In genomic region chr2:73298154-73298553, GRCm38 (mm10) we compare ENCODE assay signal across 28 mouse cellular contexts. TPM values are rescaled to one million over a fixed set of nuclear protein-coding genes. Genes with fewer than 3 reads are reported as not detected.
A peak's percentile ranks its signal among the peaks of the same experiment; 100 is the strongest.
DNase-seq lines count a peak whose midpoint lies in the region; ATAC-seq and TF ChIP-seq lines count a peak whose summit lies in the region.
"Had no signal": no experiment of that assay in that cellular context is flagged by ENCODE, and none has a peak within 500 bp of the region (broad histone marks: within the 10 kb centered on the region; RNA-seq: fewer than 3 reads in every experiment).

No protein-coding gene starts in this region.

- TF ChIP-seq EP300 in liver, postnatal 0 days (IDR thresholded peaks at IDR 0.05; ENCODE audit: low read depth), result no peak
- TF ChIP-seq EP300 in liver, embryonic 14.5 days (IDR thresholded peaks at IDR 0.05; ENCODE audit: low read depth), result no peak

- peaks cover 58% of the 10 kb centered on the region for H3K36me3 ChIP-seq in liver, postnatal 0 days (replicated peaks; ENCODE audit: insufficient read depth, low read length)
- H3K36me3 ChIP-seq in liver, embryonic 11.5 days (ENCODE audit: control insufficient read depth, insufficient read depth, low read length), result peaks cover under 1% of the 10 kb centered on the region; the same call in 1 of the 2 replicates
- peaks cover 36% of the 10 kb centered on the region for H3K36me3 ChIP-seq in liver, embryonic 14.5 days (replicated peaks; ENCODE audit: control insufficient read depth, insufficient read depth, low read depth)
- peaks cover 42% of the 10 kb centered on the region for H3K36me3 ChIP-seq in embryonic facial prominence, embryonic 10.5 days (replicated peaks)
- H3K36me3 ChIP-seq in midbrain, embryonic 16.5 days (ENCODE audit: control insufficient read depth, insufficient read depth, low read length), result peaks cover 9% of the 10 kb centered on the region

- no peak overlapping the region for H3K9ac ChIP-seq in liver, postnatal 0 days (replicated peaks)
- H3K9ac ChIP-seq in liver, embryonic 11.5 days (ENCODE audit: low read depth, low read length), result no peak overlapping the region
- H3K9ac ChIP-seq in liver, embryonic 14.5 days (replicated peaks), result no peak overlapping the region
- H3K9ac ChIP-seq in midbrain, embryonic 16.5 days (ENCODE audit: low read depth, low read length), result no peak overlapping the region
- H3K9ac ChIP-seq: forebrain, embryonic 13.5 days; heart, embryonic 15.5 days; hindbrain, embryonic 14.5 days had no signal

- H3K27me3 ChIP-seq in liver, postnatal 0 days (ENCODE audit: insufficient read depth, low read length), result no peaks in the 10 kb centered on the region
- no peaks in the 10 kb centered on the region for H3K27me3 ChIP-seq in liver, embryonic 11.5 days (replicated peaks; ENCODE audit: control insufficient read depth, insufficient read depth, low read length)
- no peaks in the 10 kb centered on the region for H3K27me3 ChIP-seq in liver, embryonic 14.5 days (ENCODE audit: control insufficient read depth, insufficient read depth, low read length)
- no peaks in the 10 kb centered on the region for H3K27me3 ChIP-seq in embryonic facial prominence, embryonic 10.5 days (replicated peaks; ENCODE audit: low read depth, poor library complexity, severe bottlenecking)
- no peaks in the 10 kb centered on the region for H3K27me3 ChIP-seq in midbrain, embryonic 16.5 days (ENCODE audit: control insufficient read depth, insufficient read depth, low read depth, low read length)
- H3K27me3 ChIP-seq: forebrain, embryonic 13.5 days; heart, embryonic 15.5 days had no signal

- no peak for TF ChIP-seq CTCF in liver, postnatal 0 days (IDR thresholded peaks at IDR 0.05; ENCODE audit: low read depth)
- no peak for TF ChIP-seq CTCF in liver, embryonic 14.5 days (IDR thresholded peaks at IDR 0.05; ENCODE audit: low read depth)

- no peak overlapping the region for H3K27ac ChIP-seq in liver, postnatal 0 days (ENCODE audit: low read depth)
- no peak overlapping the region for H3K27ac ChIP-seq in liver, embryonic 11.5 days (ENCODE audit: low read depth, low read length)
- no peak overlapping the region for H3K27ac ChIP-seq in liver, embryonic 14.5 days
- no peak overlapping the region for H3K27ac ChIP-seq in embryonic facial prominence, embryonic 10.5 days (replicated peaks)
- no peak overlapping the region for H3K27ac ChIP-seq in midbrain, embryonic 16.5 days (ENCODE audit: low read length)
- H3K27ac ChIP-seq: forebrain, embryonic 10.5 days; forebrain, embryonic 13.5 days; heart, adult 2 months; heart, embryonic 15.5 days; hindbrain, embryonic 14.5 days; hindbrain, postnatal 0 days had no signal

- peak; percentile 20 for DNase-seq in liver
- DNase-seq in liver, postnatal 0 days, result no peak
- DNase-seq in liver, embryonic 11.5 days (ENCODE audit: low spot score), result no peak
- no peak for DNase-seq in liver, embryonic 14.5 days (ENCODE audit: low read depth in 3 of 3, low spot score in 3 of 3)
- no peak for DNase-seq in embryonic facial prominence, embryonic 10.5 days (ENCODE audit: low spot score)
- DNase-seq in thymus, postnatal 25 days, result no peak
- DNase-seq: adrenal gland, adult 8-10 months; adrenal gland, postnatal 25 days; B cell, adult 2 months; cerebellum, adult 11-12 months; cerebellum, adult 8-10 months; cerebellum, postnatal 14 days; embryo, embryonic 11 days; gastrocnemius, postnatal 10 days; gastrocnemius, postnatal 36 days; heart, adult 2 months; heart, postnatal 10 days; heart, postnatal 36 days had no signal

- no peak overlapping the region for H3K4me2 ChIP-seq in liver, postnatal 0 days (ENCODE audit: low read depth, low read length)
- no peak overlapping the region for H3K4me2 ChIP-seq in liver, embryonic 11.5 days
- H3K4me2 ChIP-seq in liver, embryonic 14.5 days (ENCODE audit: low read depth), result no peak overlapping the region
- H3K4me2 ChIP-seq in midbrain, embryonic 16.5 days (ENCODE audit: low read length), result no peak overlapping the region
- H3K4me2 ChIP-seq: forebrain, embryonic 13.5 days; heart, embryonic 11.5 days; heart, embryonic 15.5 days; hindbrain, embryonic 14.5 days had no signal

- peaks cover 13% of the 10 kb centered on the region; the same call in 1 of the 2 replicates for H3K4me1 ChIP-seq in liver, postnatal 0 days (ENCODE audit: insufficient read depth)
- peaks cover 22% of the 10 kb centered on the region for H3K4me1 ChIP-seq in liver, embryonic 11.5 days (replicated peaks; ENCODE audit: control insufficient read depth, insufficient read depth, low read length)
- H3K4me1 ChIP-seq in liver, embryonic 14.5 days (replicated peaks; ENCODE audit: control insufficient read depth in 2 of 2, insufficient read depth in 2 of 2, low read length in 1 of 2), result peaks cover 21 to 28% of the 10 kb centered on the region in 2 experiments
- H3K4me1 ChIP-seq in embryonic facial prominence, embryonic 10.5 days, result no peaks in the 10 kb centered on the region
- no peaks in the 10 kb centered on the region for H3K4me1 ChIP-seq in midbrain, embryonic 16.5 days (ENCODE audit: control insufficient read depth, insufficient read depth, low read length)
- H3K4me1 ChIP-seq: forebrain, embryonic 13.5 days; heart, embryonic 15.5 days had no signal

- H3K9me3 ChIP-seq in liver, postnatal 0 days (ENCODE audit: low read length), result no peaks in the 10 kb centered on the region
- no peaks in the 10 kb centered on the region for H3K9me3 ChIP-seq in liver, embryonic 11.5 days (ENCODE audit: control insufficient read depth, low read length)
- H3K9me3 ChIP-seq in liver, embryonic 14.5 days (ENCODE audit: control insufficient read depth, low read length), result no peaks in the 10 kb centered on the region
- H3K9me3 ChIP-seq in embryonic facial prominence, embryonic 10.5 days, result no peaks in the 10 kb centered on the region
- H3K9me3 ChIP-seq in midbrain, embryonic 16.5 days (replicated peaks; ENCODE audit: control insufficient read depth, low read length, poor library complexity, severe bottlenecking), result no peaks in the 10 kb centered on the region
- H3K9me3 ChIP-seq: forebrain, embryonic 10.5 days; forebrain, embryonic 13.5 days; heart, embryonic 15.5 days had no signal

- H3K4me3 ChIP-seq in liver, postnatal 0 days (ENCODE audit: low read depth, low read length), result no peak overlapping the region
- H3K4me3 ChIP-seq in liver, embryonic 11.5 days (ENCODE audit: low read depth, low read length), result no peak overlapping the region
- H3K4me3 ChIP-seq in liver, embryonic 14.5 days (ENCODE audit: insufficient read depth in 1 of 2, low read depth in 2 of 2, low read length in 2 of 2), result no peak overlapping the region
- H3K4me3 ChIP-seq in embryonic facial prominence, embryonic 10.5 days, result no peak overlapping the region
- H3K4me3 ChIP-seq in midbrain, embryonic 16.5 days (ENCODE audit: low read depth, low read length), result no peak overlapping the region
- H3K4me3 ChIP-seq: forebrain, embryonic 10.5 days; forebrain, embryonic 13.5 days; heart, adult 2 months; heart, embryonic 15.5 days had no signal

- WGBS in liver, postnatal 0 days (ENCODE audit: insufficient replicate concordance), result 79% methylated on average over 7 of the region's 7 CpGs
- WGBS in liver, embryonic 11.5 days, result 71% methylated on average over 7 of the region's 7 CpGs
- WGBS in liver, embryonic 14.5 days (ENCODE audit: insufficient replicate concordance), result 64% methylated on average over 7 of the region's 7 CpGs
- whole genome bisulfite sequencing in embryonic facial prominence, embryonic 10.5 days, result 84% methylated on average over 7 of the region's 7 CpGs
- 78% methylated on average over 7 of the region's 7 CpGs for WGBS in midbrain, embryonic 16.5 days

- ATAC-seq in liver, postnatal 0 days, result no peak
- ATAC-seq in liver, embryonic 11.5 days (replicated peaks; ENCODE audit: low FRiP score), result peak; percentile 50; the same call in 1 of the 2 replicates
- peak; percentile 29; the same call in 1 of the 2 replicates for ATAC-seq in liver, embryonic 14.5 days (ENCODE audit: insufficient read depth)
- ATAC-seq in midbrain, embryonic 16.5 days, result no peak
- ATAC-seq: activated CD4-positive, CD25-positive, alpha-beta regulatory T cell, adult 4 months; forebrain, embryonic 13.5 days; forebrain, embryonic 16.5 days; hindbrain, postnatal 0 days had no signal

RNA-seq across cellular contexts. Expression of gene Scrn3, which starts 14.2 kb away (rescaled TPM):
- 20.5 and 21.9 TPM in 2 replicates for polyA plus RNA-seq in liver, postnatal 0 days (2015; fragmentation: Nextera tagmentation; extraction: Ambion mirVana)
- polyA plus RNA-seq in liver, embryonic 11.5 days (2014; fragmentation: Nextera tagmentation; extraction: Ambion mirVana), result 27.6 and 31.6 TPM in 2 replicates
- 14.9 and 20.1 TPM in 2 replicates for polyA plus RNA-seq in liver, embryonic 14.5 days (2012; rRNA removed)
- 22.4 and 25.2 TPM in 2 replicates for polyA plus RNA-seq in liver, embryonic 14.5 days (2014; fragmentation: Nextera tagmentation; extraction: Ambion mirVana)
- polyA plus RNA-seq in embryonic facial prominence, embryonic 10.5 days (2016; fragmentation: Nextera tagmentation; extraction: Ambion mirVana), result 14.7 and 15.3 TPM in 2 replicates
- 6.7 and 8.1 TPM in 2 replicates for polyA plus RNA-seq in midbrain, embryonic 16.5 days (2015; fragmentation: Nextera tagmentation; extraction: Ambion mirVana)

RNA-seq across cellular contexts. Expression of gene Cir1, which starts 14.3 kb away (rescaled TPM):
- polyA plus RNA-seq in liver, postnatal 0 days (2015; fragmentation: Nextera tagmentation; extraction: Ambion mirVana), result 18.4 and 21.4 TPM in 2 replicates
- 22.1 and 22.6 TPM in 2 replicates for polyA plus RNA-seq in liver, embryonic 11.5 days (2014; fragmentation: Nextera tagmentation; extraction: Ambion mirVana)
- 6.2 and 13.8 TPM in 2 replicates for polyA plus RNA-seq in liver, embryonic 14.5 days (2012; rRNA removed)
- 19.2 and 20.5 TPM in 2 replicates for polyA plus RNA-seq in liver, embryonic 14.5 days (2014; fragmentation: Nextera tagmentation; extraction: Ambion mirVana)
- 16.8 and 18.0 TPM in 2 replicates for polyA plus RNA-seq in embryonic facial prominence, embryonic 10.5 days (2016; fragmentation: Nextera tagmentation; extraction: Ambion mirVana)
- polyA plus RNA-seq in midbrain, embryonic 16.5 days (2015; fragmentation: Nextera tagmentation; extraction: Ambion mirVana), result 25.5 and 26.6 TPM in 2 replicates

RNA-seq across cellular contexts. Expression of gene Sp9, which starts 26.4 kb away (rescaled TPM):
- polyA plus RNA-seq in liver, postnatal 0 days (2015; fragmentation: Nextera tagmentation; extraction: Ambion mirVana), result not detected in 2 replicates
- 0.05 TPM in 1 of 2 replicates, not detected in the other for polyA plus RNA-seq in liver, embryonic 11.5 days (2014; fragmentation: Nextera tagmentation; extraction: Ambion mirVana)
- 0.01 and 0.15 TPM in 2 replicates for polyA plus RNA-seq in liver, embryonic 14.5 days (2012; rRNA removed)
- polyA plus RNA-seq in liver, embryonic 14.5 days (2014; fragmentation: Nextera tagmentation; extraction: Ambion mirVana), result not detected in 2 replicates
- 0.39 and 0.67 TPM in 2 replicates for polyA plus RNA-seq in embryonic facial prominence, embryonic 10.5 days (2016; fragmentation: Nextera tagmentation; extraction: Ambion mirVana)
- polyA plus RNA-seq in midbrain, embryonic 16.5 days (2015; fragmentation: Nextera tagmentation; extraction: Ambion mirVana), result 3.0 and 4.2 TPM in 2 replicates
- polyA plus RNA-seq: activated CD4-positive, CD25-positive, alpha-beta regulatory T cell, adult 4 months; heart, adult 2 months; heart, embryonic 15.5 days; intestine, embryonic 14.5 days had no signal

Comparison
In these comparisons a context has a peak if more than half of its experiments do, and no peak if none do; other contexts are left out.
1. ATAC-seq: peak in liver, embryonic 11.5 days (single experiment) and liver, embryonic 14.5 days (single experiment); none in liver, postnatal 0 days (single experiment) and midbrain, embryonic 16.5 days (single experiment).